Mouse (Mus musculus): ENCODE measurements around the gene Tmem212. TPM values are rescaled to one million over a fixed set of nuclear protein-coding genes. Genes with fewer than 3 reads are reported as not detected.

Gene Tmem212
- polyA plus RNA-seq, 1 experiment: 0.32 TPM

DNA sequence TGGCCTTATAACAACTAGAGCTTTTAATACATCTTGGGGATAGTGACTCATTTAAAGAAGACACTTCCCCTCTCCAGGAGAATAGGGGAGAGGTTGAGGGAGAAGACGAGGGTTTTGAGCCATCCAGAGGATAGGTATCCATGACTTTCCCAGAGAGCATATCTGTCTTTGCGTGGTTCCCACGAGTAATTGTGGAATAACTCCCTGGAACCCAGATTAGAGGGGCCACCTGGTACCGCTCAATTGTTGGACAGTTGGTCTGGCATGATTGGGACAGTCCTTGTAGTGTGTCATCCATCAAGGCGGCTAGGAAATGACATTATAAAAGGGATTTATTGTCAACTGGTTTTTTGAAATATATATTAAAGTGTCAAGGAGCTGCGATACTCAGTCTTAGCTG is 35.1 kb downstream of the Tmem212 start:
- Histone ChIP-seq H3K4me3 (ENCODE audit: control insufficient read depth, low read depth, low read length) (no peak overlapping the region), H3K27me3 (ENCODE audit: control insufficient read depth, insufficient read depth, low read length) (no peaks in the 10 kb centered on the region), H3K27ac (ENCODE audit: control insufficient read depth, insufficient read depth, low read depth, low read length) (no peak overlapping the region), H3K4me1 (ENCODE audit: control insufficient read depth, insufficient read depth, low read length) (peaks cover 3% of the 10 kb centered on the region), H3K36me3 (ENCODE audit: control insufficient read depth, insufficient read depth, low read length) (no peaks in the 10 kb centered on the region)
- no peak for TF ChIP-seq POLR2A (IDR thresholded peaks at IDR 0.05; ENCODE audit: control insufficient read depth, low read depth, low read length)
- TF ChIP-seq CTCF (IDR thresholded peaks at IDR 0.05; ENCODE audit: control insufficient read depth, insufficient read depth, insufficient replicate concordance, low read depth, low read length): no peak

DNA sequence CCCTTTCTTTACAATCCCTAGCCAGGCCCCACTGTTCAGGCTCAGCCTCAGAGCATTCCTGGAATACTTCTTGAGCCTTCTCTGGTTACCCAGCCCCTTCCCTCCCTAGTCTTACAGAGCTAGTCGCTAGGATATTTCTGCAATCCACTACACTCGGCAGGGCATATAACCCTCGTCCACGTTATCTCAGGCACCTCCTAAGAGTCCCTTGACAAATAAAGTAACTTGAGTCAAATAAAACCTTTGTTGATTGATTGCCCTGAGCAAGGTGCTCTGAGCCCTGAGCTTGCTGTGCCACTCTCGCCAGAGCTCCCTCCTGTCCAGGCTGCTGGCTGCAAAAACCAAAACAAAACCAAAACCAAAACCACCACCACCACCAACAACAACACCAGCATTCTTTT is 37.0 kb downstream of the Tmem212 start:
- H3K27ac ChIP-seq (ENCODE audit: control insufficient read depth, insufficient read depth, low read depth, low read length): peak overlapping the region; percentile 24
- no peak overlapping the region for H3K4me3 ChIP-seq (ENCODE audit: control insufficient read depth, low read depth, low read length)
- peaks cover 3% of the 10 kb centered on the region for H3K4me1 ChIP-seq (ENCODE audit: control insufficient read depth, insufficient read depth, low read length)
- H3K36me3 ChIP-seq (ENCODE audit: control insufficient read depth, insufficient read depth, low read length): no peaks in the 10 kb centered on the region
- H3K27me3 ChIP-seq (ENCODE audit: control insufficient read depth, insufficient read depth, low read length): no peaks in the 10 kb centered on the region
- TF ChIP-seq POLR2A (IDR thresholded peaks at IDR 0.05; ENCODE audit: control insufficient read depth, low read depth, low read length) (no peak), CTCF (IDR thresholded peaks at IDR 0.05; ENCODE audit: control insufficient read depth, insufficient read depth, insufficient replicate concordance, low read depth, low read length) (no peak)

DNA sequence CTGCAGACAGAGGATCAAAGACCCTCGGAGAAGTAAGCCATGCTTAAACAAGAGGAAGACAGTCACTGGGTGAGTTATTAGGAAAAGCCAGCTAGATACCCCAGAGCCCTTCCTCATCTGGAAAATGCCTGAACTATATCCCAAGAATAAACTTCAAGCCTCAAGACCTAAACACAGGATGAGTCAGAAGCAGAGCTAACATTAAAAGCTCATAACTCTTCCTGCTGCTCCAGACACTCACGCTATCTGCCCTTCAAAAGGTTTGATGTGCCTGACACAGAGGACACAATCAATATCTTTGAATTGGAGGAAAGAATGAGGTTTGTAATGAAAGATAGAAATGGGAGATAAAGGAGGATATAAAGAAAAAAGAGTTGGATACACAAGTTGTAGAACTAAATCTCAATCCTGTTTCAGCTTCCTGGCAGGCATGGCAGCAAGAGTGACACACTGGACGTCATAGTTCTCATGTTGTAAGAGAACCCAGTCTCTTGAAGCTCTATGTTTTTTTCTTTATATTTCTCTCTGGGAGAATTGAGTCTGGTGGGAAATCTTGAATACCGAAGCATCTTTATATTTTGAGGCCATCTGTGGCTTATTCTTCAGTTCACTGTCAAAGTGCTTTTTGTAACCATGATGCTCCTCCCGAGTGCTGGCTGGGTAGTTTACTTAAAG is 37.6 kb downstream of the Tmem212 start:
- Histone ChIP-seq H3K27ac (ENCODE audit: control insufficient read depth, insufficient read depth, low read depth, low read length) (no peak overlapping the region), H3K4me1 (ENCODE audit: control insufficient read depth, insufficient read depth, low read length) (peaks cover 3% of the 10 kb centered on the region), H3K4me3 (ENCODE audit: control insufficient read depth, low read depth, low read length) (no peak overlapping the region), H3K27me3 (ENCODE audit: control insufficient read depth, insufficient read depth, low read length) (no peaks in the 10 kb centered on the region), H3K36me3 (ENCODE audit: control insufficient read depth, insufficient read depth, low read length) (no peaks in the 10 kb centered on the region)
- TF ChIP-seq POLR2A (IDR thresholded peaks at IDR 0.05; ENCODE audit: control insufficient read depth, low read depth, low read length): no peak
- no peak for TF ChIP-seq CTCF (IDR thresholded peaks at IDR 0.05; ENCODE audit: control insufficient read depth, insufficient read depth, insufficient replicate concordance, low read depth, low read length)

DNA sequence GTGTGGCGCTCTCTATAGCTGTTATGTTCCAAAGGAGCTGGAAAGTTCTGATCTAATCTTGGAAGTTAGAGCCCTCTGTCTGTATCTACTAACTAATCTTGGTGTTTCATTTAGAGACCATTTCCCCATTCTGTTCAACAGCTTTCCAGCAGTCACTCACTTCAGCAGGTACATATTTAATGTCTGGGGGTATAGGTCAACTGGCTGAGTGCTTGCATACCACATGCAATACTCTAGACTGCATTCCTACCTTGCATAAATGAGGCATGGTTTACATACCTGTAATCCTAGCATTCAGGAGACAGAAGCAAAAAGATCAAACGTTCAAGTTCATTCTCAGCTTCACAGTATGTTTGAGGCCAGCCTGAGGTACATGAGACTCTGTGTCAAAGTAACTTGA is 39.9 kb downstream of the Tmem212 start:
- no peak overlapping the region for H3K4me3 ChIP-seq (ENCODE audit: control insufficient read depth, low read depth, low read length)
- no peak overlapping the region for H3K27ac ChIP-seq (ENCODE audit: control insufficient read depth, insufficient read depth, low read depth, low read length)
- TF ChIP-seq POLR2A (IDR thresholded peaks at IDR 0.05; ENCODE audit: control insufficient read depth, low read depth, low read length) (no peak), CTCF (IDR thresholded peaks at IDR 0.05; ENCODE audit: control insufficient read depth, insufficient read depth, insufficient replicate concordance, low read depth, low read length) (no peak)
- H3K36me3 ChIP-seq (ENCODE audit: control insufficient read depth, insufficient read depth, low read length): no peaks in the 10 kb centered on the region
- no peaks in the 10 kb centered on the region for H3K4me1 ChIP-seq (ENCODE audit: control insufficient read depth, insufficient read depth, low read length)
- H3K27me3 ChIP-seq (ENCODE audit: control insufficient read depth, insufficient read depth, low read length): no peaks in the 10 kb centered on the region

DNA sequence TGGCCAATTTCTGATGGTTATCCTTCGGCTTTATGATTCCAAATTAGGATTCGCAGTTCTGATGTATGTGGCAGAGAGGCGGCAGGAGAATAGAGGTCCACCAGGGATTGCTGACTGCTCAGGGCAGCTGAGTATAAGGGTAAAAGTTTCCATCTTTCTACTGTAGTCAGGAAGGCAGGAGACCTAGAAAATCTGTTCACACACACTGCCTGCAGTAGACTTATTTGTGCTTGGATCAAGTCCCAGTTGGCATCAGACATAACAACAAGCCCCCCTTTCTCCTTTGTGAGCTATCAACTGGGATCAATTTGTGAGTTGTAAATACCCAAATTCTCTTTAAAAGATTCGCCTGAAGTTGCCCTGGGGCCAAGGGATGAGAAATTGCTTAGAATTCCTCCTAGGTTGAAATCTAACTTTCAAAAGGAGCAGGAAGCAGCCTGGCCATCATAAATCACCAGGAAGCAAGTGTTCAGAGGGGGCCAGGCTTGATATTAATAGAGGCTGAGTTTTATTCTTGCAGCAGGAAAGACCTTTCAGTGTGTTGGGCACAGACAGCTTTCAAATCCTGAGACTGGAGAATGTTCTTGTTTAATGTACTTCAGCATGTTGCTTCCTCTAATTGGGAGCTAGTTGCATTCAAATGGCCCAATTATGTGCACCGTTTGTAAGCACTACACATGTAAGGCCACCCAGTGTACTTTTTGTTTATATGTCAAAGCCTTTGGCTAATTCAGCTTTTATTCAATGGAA is 41.6 kb downstream of the Tmem212 start:
- no peak for TF ChIP-seq CTCF (IDR thresholded peaks at IDR 0.05; ENCODE audit: control insufficient read depth, insufficient read depth, insufficient replicate concordance, low read depth, low read length)
- TF ChIP-seq POLR2A (IDR thresholded peaks at IDR 0.05; ENCODE audit: control insufficient read depth, low read depth, low read length): no peak
- no peak overlapping the region for H3K27ac ChIP-seq (ENCODE audit: control insufficient read depth, insufficient read depth, low read depth, low read length)

DNA sequence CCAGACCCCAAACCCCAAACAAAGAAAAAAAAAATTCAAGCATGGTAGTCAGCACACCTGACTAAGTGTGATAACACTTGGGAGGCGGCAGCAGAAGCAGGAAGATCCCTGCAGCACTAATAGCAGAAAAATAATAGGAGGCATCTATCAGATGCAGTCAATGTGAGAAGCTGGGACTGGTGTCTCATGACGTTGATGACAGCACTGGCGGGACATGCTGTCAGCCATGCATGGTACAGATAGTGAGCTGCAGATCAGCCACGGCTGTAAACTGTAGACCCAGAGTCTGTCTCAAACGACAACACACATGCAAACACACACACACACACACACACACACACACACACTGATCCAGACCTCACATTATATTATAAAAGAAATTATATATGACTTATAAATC is 52.9 kb downstream of the Tmem212 start:
- Histone ChIP-seq H3K4me3 (ENCODE audit: control insufficient read depth, low read depth, low read length) (no peak overlapping the region), H3K4me1 (ENCODE audit: control insufficient read depth, insufficient read depth, low read length) (no peaks in the 10 kb centered on the region), H3K36me3 (ENCODE audit: control insufficient read depth, insufficient read depth, low read length) (no peaks in the 10 kb centered on the region), H3K27me3 (ENCODE audit: control insufficient read depth, insufficient read depth, low read length) (no peaks in the 10 kb centered on the region), H3K27ac (ENCODE audit: control insufficient read depth, insufficient read depth, low read depth, low read length) (no peak overlapping the region)
- TF ChIP-seq CTCF (IDR thresholded peaks at IDR 0.05; ENCODE audit: control insufficient read depth, insufficient read depth, insufficient replicate concordance, low read depth, low read length) (no peak), POLR2A (IDR thresholded peaks at IDR 0.05; ENCODE audit: control insufficient read depth, low read depth, low read length) (no peak)

More for the DNA sequence above, 41.6 kb downstream of the Tmem212 start:
- H3K27me3 ChIP-seq (ENCODE audit: control insufficient read depth, insufficient read depth, low read length): no peaks in the 10 kb centered on the region
- no peaks in the 10 kb centered on the region for H3K4me1 ChIP-seq (ENCODE audit: control insufficient read depth, insufficient read depth, low read length)
- no peak overlapping the region for H3K4me3 ChIP-seq (ENCODE audit: control insufficient read depth, low read depth, low read length)
- no peaks in the 10 kb centered on the region for H3K36me3 ChIP-seq (ENCODE audit: control insufficient read depth, insufficient read depth, low read length)

DNA sequence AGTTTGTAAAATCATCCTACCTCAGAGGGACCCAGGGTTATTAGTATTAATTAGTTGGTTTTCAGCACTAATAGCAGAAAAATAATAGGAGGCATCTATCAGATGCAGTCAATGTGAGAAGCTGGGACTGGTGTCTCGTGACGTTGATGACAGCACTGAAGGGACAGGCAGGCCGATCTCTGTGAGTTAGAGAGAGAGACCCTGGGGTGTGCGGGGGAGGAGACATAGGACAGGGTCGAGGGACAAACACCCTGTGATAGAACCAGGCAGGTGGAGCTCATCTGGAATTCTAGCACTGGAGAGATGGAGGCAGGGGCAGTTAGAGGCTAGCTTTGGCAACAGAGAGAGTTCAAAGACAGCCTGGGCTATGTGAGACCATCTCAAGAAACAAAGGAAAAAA is 53.3 kb downstream of the Tmem212 start:
- no peak for TF ChIP-seq POLR2A (IDR thresholded peaks at IDR 0.05; ENCODE audit: control insufficient read depth, low read depth, low read length)
- TF ChIP-seq CTCF (IDR thresholded peaks at IDR 0.05; ENCODE audit: control insufficient read depth, insufficient read depth, insufficient replicate concordance, low read depth, low read length): no peak
- no peak overlapping the region for H3K4me3 ChIP-seq (ENCODE audit: control insufficient read depth, low read depth, low read length)
- no peaks in the 10 kb centered on the region for H3K27me3 ChIP-seq (ENCODE audit: control insufficient read depth, insufficient read depth, low read length)
- no peaks in the 10 kb centered on the region for H3K4me1 ChIP-seq (ENCODE audit: control insufficient read depth, insufficient read depth, low read length)
- H3K36me3 ChIP-seq (ENCODE audit: control insufficient read depth, insufficient read depth, low read length): no peaks in the 10 kb centered on the region
- H3K27ac ChIP-seq (ENCODE audit: control insufficient read depth, insufficient read depth, low read depth, low read length): no peak overlapping the region
